Mouse (Mus musculus) olfactory bulb, adult 2 months (tissue): ENCODE measurements around the gene Slc45a3.

Experiments
- CTCF ChIP-seq: fragments of 200-500 bp; IDR thresholded peaks from 2 replicates; pipeline ENCODE4 v1.5.1; 2012; ENCODE audit warnings: low read depth, mild to moderate bottlenecking, low read length, moderate library complexity; ENCODE audit not compliant: insufficient read depth
- POLR2A ChIP-seq: fragments of 200-500 bp; IDR thresholded peaks from 2 replicates; pipeline ENCODE4 v1.6.1; 2012; ENCODE audit warnings: mild to moderate bottlenecking, low read depth, low read length, moderate library complexity; ENCODE audit not compliant: insufficient read depth

GRCm38 (mm10) chr1:131945674-131946440 is 16.9 kb upstream of the Slc45a3 start:
- no peak for TF ChIP-seq CTCF
- no peak for TF ChIP-seq POLR2A
